Mouse (Mus musculus) G1E (cell line): ENCODE data around the gene Kcna5.

Experiments
- CTCF ChIP-seq: IDR thresholded peaks from 2 replicates; pipeline ENCODE4 v1.5.1; 2012; ENCODE audit warnings: low read depth, low read length, inconsistent platforms, mixed read lengths
- GATA1 ChIP-seq: IDR thresholded peaks from 2 replicates; pipeline ENCODE4 v1.6.1; 2012; ENCODE audit warnings: borderline replicate concordance, low read length, inconsistent platforms, mixed read lengths
- TAL1 ChIP-seq: conservative IDR thresholded peaks from 2 replicates; pipeline ENCODE4 v1.6.1; 2012; ENCODE audit warnings: low read depth, low read length, inconsistent platforms, mixed read lengths

DNA sequence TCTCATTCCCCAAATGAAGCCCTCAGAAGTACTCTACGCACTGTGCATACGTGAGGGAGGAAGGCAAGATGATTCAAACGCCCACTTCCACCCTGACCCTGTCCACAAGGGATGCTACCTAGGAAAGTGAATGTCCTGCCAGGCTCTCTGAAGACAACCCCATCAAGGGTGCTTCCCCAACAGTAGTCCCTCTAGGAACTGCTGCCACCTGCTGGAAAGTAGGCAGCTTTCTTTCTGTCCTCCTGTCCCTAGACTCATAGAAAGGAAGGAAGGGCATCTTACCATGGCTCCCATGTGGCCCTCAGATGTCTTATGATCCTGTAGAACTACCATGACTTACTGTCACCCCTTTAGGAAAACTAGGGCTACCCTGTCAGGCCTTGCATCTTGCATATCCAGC is 22.1 kb downstream of the Kcna5 start:
- TF ChIP-seq GATA1 (no peak), CTCF (no peak), TAL1 (no peak)
